Mouse (Mus musculus) heart, adult 2 months (tissue): ENCODE measurements around the gene Tiam1. TPM values are rescaled to one million over a fixed set of nuclear protein-coding genes. Genes with fewer than 3 reads are reported as not detected.

Experiments used
- DNase-seq, 2 experiments: peaks; one replicate each; pipeline ENCODE4 v3.0.0; 2021
- H3K27ac ChIP-seq: fragments of 200-600 bp; 2 replicates; pipeline ENCODE4 v1.8.1; 2022
- H3K27me3 ChIP-seq: fragments of 200-500 bp; 2 replicates; pipeline ENCODE4 v1.6.1; 2012; ENCODE audit warnings: mild to moderate bottlenecking, low read length, inconsistent platforms, mixed read lengths; ENCODE audit not compliant: control insufficient read depth, insufficient read depth
- H3K36me3 ChIP-seq: fragments of 200-500 bp; 2 replicates; pipeline ENCODE4 v1.6.1; 2012; ENCODE audit warnings: low read length, inconsistent platforms; ENCODE audit not compliant: control insufficient read depth, insufficient read depth
- H3K4me1 ChIP-seq: fragments of 200-500 bp; 2 replicates; pipeline ENCODE4 v1.6.1; 2011; ENCODE audit warnings: low read length; ENCODE audit not compliant: control insufficient read depth, insufficient read depth
- H3K4me3 ChIP-seq: fragments of 200-600 bp; 2 replicates; pipeline ENCODE4 v1.8.1; 2022
- H3K79me2 ChIP-seq: fragments of 200-500 bp; replicated peaks from 2 replicates; pipeline ENCODE4 v1.6.1; 2012; ENCODE audit warnings: mild to moderate bottlenecking, inconsistent platforms, low read length, moderate library complexity, mixed read lengths; ENCODE audit not compliant: control insufficient read depth, insufficient read depth
- H3K9ac ChIP-seq: fragments of 200-500 bp; 2 replicates; pipeline ENCODE4 v1.6.1; 2012; ENCODE audit warnings: low read depth, mild to moderate bottlenecking, control low read depth, inconsistent platforms, low read length, mixed read lengths
- CTCF ChIP-seq: fragments of 200-600 bp; IDR thresholded peaks from 2 replicates; pipeline ENCODE4 v1.8.1; 2022; ENCODE audit warnings: antibody characterized with exemption, mild to moderate bottlenecking, moderate library complexity
- EP300 ChIP-seq: fragments of 200-500 bp; IDR thresholded peaks from 2 replicates; pipeline ENCODE4 v1.6.1; 2011; ENCODE audit warnings: low read depth, low read length, control low read depth; ENCODE audit not compliant: insufficient read depth
- POLR2A ChIP-seq: fragments of 200-500 bp; IDR thresholded peaks from 2 replicates; pipeline ENCODE4 v1.6.1; 2011; ENCODE audit warnings: mild to moderate bottlenecking, low read depth, low read length, control low read depth; ENCODE audit not compliant: insufficient read depth
- WGBS: fragments of 180-500 bp; shearing (Covaris S2); methylation state at CpG from one replicate; pipeline ENCODE4 v1.1.7; 2018; 5-methylcytosine and 5-hydroxymethylcytosine counted together
- intact Hi-C: fragments of 180-260 bp; cut with DNase I; formaldehyde crosslinking; loops from one replicate; pipeline ENCODE4 v1.15.1; 2025
- polyA plus RNA-seq: library from polyadenylated mRNA; depleted of rRNA; stranded (reverse); fragments of >200 nt; gene quantifications from 2 replicates; pipeline ENCODE4 v1.2.3, GENCODE M21; 2012
- total RNA-seq, 2 experiments: library from RNA; stranded (reverse); gene quantifications; 2 replicates each; pipeline ENCODE4 v1.2.3; 2021

Gene Tiam1
- total and polyA plus RNA-seq, 3 experiments = 2.3 to 7.9 (median 4.4) TPM

- no peak for DNase-seq
- no peak overlapping the region for H3K27ac ChIP-seq
- H3K4me1 ChIP-seq = no peaks in the 10 kb centered on the region
- H3K4me3 ChIP-seq = no peak overlapping the region
- no peaks in the 10 kb centered on the region for H3K27me3 ChIP-seq
- TF ChIP-seq CTCF (no peak), EP300 (no peak), POLR2A (no peak)
- H3K9ac ChIP-seq = no peak overlapping the region
- H3K36me3 ChIP-seq = no peaks in the 10 kb centered on the region
- H3K79me2 ChIP-seq = no peaks in the 10 kb centered on the region
- 49% methylated on average over 2 of the region's 3 CpGs for WGBS
- intact Hi-C loops = no loop called here
These were observed 34.1 kb downstream of the Tiam1 start for GRCm38 (mm10) chr16:90109500-90109899.

GRCm38 (mm10) chr16:90104714-90105459, 38.7 kb downstream of the Tiam1 start:
- 77% methylated on average over 15 of the region's 15 CpGs for WGBS
- H3K79me2 ChIP-seq = no peaks in the 10 kb centered on the region
- intact Hi-C loops = no loop called here
- DNase-seq = no peak
- H3K36me3 ChIP-seq = no peaks in the 10 kb centered on the region
- H3K27me3 ChIP-seq = no peaks in the 10 kb centered on the region
- H3K9ac ChIP-seq = no peak overlapping the region
- H3K4me3 ChIP-seq = no peak overlapping the region
- H3K4me1 ChIP-seq = no peaks in the 10 kb centered on the region
- no peak for TF ChIP-seq EP300
- no peak for TF ChIP-seq POLR2A
- TF ChIP-seq CTCF = no peak
- H3K27ac ChIP-seq = no peak overlapping the region

- no peaks in the 10 kb centered on the region for H3K27me3 ChIP-seq
- 66% methylated on average over 2 of the region's 2 CpGs for WGBS
- intact Hi-C loops = no loop called here
- DNase-seq = no peak
- H3K27ac ChIP-seq = no peak overlapping the region
- no peaks in the 10 kb centered on the region for H3K79me2 ChIP-seq
- no peaks in the 10 kb centered on the region for H3K36me3 ChIP-seq
- H3K4me3 ChIP-seq = no peak overlapping the region
- H3K4me1 ChIP-seq = no peaks in the 10 kb centered on the region
- no peak overlapping the region for H3K9ac ChIP-seq
- TF ChIP-seq POLR2A (no peak), EP300 (no peak), CTCF (no peak)
These were observed 39.8 kb downstream of the Tiam1 start for GRCm38 (mm10) chr16:90103726-90104125.

- H3K4me3 ChIP-seq = no peak overlapping the region
- no peaks in the 10 kb centered on the region for H3K4me1 ChIP-seq
- no peak overlapping the region for H3K9ac ChIP-seq
- H3K27ac ChIP-seq = no peak overlapping the region
- TF ChIP-seq EP300 (no peak), POLR2A (no peak), CTCF (no peak)
- WGBS = 76% methylated on average over 7 of the region's 7 CpGs
- no peaks in the 10 kb centered on the region for H3K79me2 ChIP-seq
- DNase-seq = no peak
- intact Hi-C loops = no loop called here
- H3K27me3 ChIP-seq = no peaks in the 10 kb centered on the region
- H3K36me3 ChIP-seq = no peaks in the 10 kb centered on the region
These were observed 41.0 kb downstream of the Tiam1 start for GRCm38 (mm10) chr16:90102596-90102995.

GRCm38 (mm10) chr16:90098191-90098605, 45.4 kb downstream of the Tiam1 start:
- Histone ChIP-seq H3K36me3 (no peaks in the 10 kb centered on the region), H3K27ac (no peak overlapping the region), H3K4me3 (no peak overlapping the region), H3K9ac (no peak overlapping the region), H3K4me1 (no peaks in the 10 kb centered on the region), H3K27me3 (no peaks in the 10 kb centered on the region), H3K79me2 (no peaks in the 10 kb centered on the region)
- DNase-seq = no peak
- intact Hi-C loops = no loop called here
- TF ChIP-seq POLR2A (no peak), EP300 (no peak)
- WGBS = 87% methylated on average over 11 of the region's 11 CpGs

- no peaks in the 10 kb centered on the region for H3K36me3 ChIP-seq
- no peak overlapping the region for H3K4me3 ChIP-seq
- TF ChIP-seq EP300 = no peak
- no peak for TF ChIP-seq POLR2A
- TF ChIP-seq CTCF = no peak
- H3K27me3 ChIP-seq = no peaks in the 10 kb centered on the region
- no peaks in the 10 kb centered on the region for H3K4me1 ChIP-seq
- WGBS = 91% methylated on average over 3 of the region's 3 CpGs
- no peaks in the 10 kb centered on the region for H3K79me2 ChIP-seq
- no peak overlapping the region for H3K9ac ChIP-seq
- intact Hi-C loops = no loop called here
- no peak for DNase-seq
- no peak overlapping the region for H3K27ac ChIP-seq
These were observed 45.8 kb downstream of the Tiam1 start for GRCm38 (mm10) chr16:90097769-90098168.
